Mouse (Mus musculus) liver, embryonic 14.5 days (tissue): Measurements from ENCODE around the gene Myt1l. TPM values are rescaled to one million over a fixed set of nuclear protein-coding genes. Genes with fewer than 3 reads are reported as not detected.

Experiments
- ATAC-seq: fragments of 200-750 bp; cut with Nextera tagmentation; 2 replicates; pipeline ENCODE4 v1.8.0; 2017; ENCODE audit warnings: moderate number of reproducible peaks, mild to moderate bottlenecking, moderate library complexity; ENCODE audit not compliant: insufficient read depth
- DNase-seq, 3 experiments: peaks; one replicate each; pipeline ENCODE4 v3.0.0-alpha.2; 2012 to 2013; ENCODE audit warnings: low read depth in 3 of 3, low spot score in 3 of 3
- H3K27ac ChIP-seq: fragments of 300-500 bp; sonication (generic); 2 replicates; pipeline ENCODE4 v1.5.1; 2014; ENCODE audit warnings: moderate library complexity, mild to moderate bottlenecking, control low read depth, inconsistent platforms
- H3K27me3 ChIP-seq: fragments of 300-500 bp; sonication (generic); 2 replicates; pipeline ENCODE4 v1.6.1; 2014; ENCODE audit warnings: mild to moderate bottlenecking, low read length, moderate library complexity; ENCODE audit not compliant: control insufficient read depth, insufficient read depth
- H3K36me3 ChIP-seq: fragments of 300-500 bp; sonication (generic); replicated peaks from 2 replicates; pipeline ENCODE4 v1.6.1; 2014; ENCODE audit warnings: low read depth; ENCODE audit not compliant: control insufficient read depth, insufficient read depth
- H3K4me1 ChIP-seq, 2 experiments: fragments of 200-500 bp in 1 of 2; fragments of 300-500 bp in 1 of 2; sonication (generic) in 1 of 2; replicated peaks; 2 replicates each; pipeline ENCODE4 v1.6.1; 2012 to 2014; ENCODE audit warnings: antibody characterized with exemption in 1 of 2, inconsistent platforms in 1 of 2, low read length in 1 of 2; ENCODE audit not compliant: control insufficient read depth in 2 of 2, insufficient read depth in 2 of 2
- H3K4me2 ChIP-seq: fragments of 300-500 bp; sonication (generic); 2 replicates; pipeline ENCODE4 v1.6.1; 2014; ENCODE audit warnings: low read depth, mild to moderate bottlenecking, control low read depth, moderate library complexity
- H3K4me3 ChIP-seq, 2 experiments: fragments of 200-500 bp in 1 of 2; fragments of 300-500 bp in 1 of 2; sonication (generic) in 1 of 2; 2 replicates each; pipeline ENCODE4 v1.5.1; 2012 to 2014; ENCODE audit warnings: low read depth in 2 of 2, low read length in 2 of 2, mild to moderate bottlenecking in 2 of 2, control low read depth in 1 of 2, inconsistent platforms in 1 of 2, moderate library complexity in 1 of 2; ENCODE audit not compliant: insufficient read depth in 1 of 2
- H3K9ac ChIP-seq: fragments of 300-500 bp; sonication (generic); replicated peaks from 2 replicates; pipeline ENCODE4 v1.6.1; 2014; ENCODE audit warnings: mild to moderate bottlenecking, control low read depth, moderate library complexity
- H3K9me3 ChIP-seq: fragments of 300-500 bp; sonication (generic); 2 replicates; pipeline ENCODE4 v1.6.1; 2016; ENCODE audit warnings: low read length, mixed read lengths; ENCODE audit not compliant: control insufficient read depth
- CTCF ChIP-seq: IDR thresholded peaks from 2 replicates; pipeline ENCODE4 v1.5.1; 2016; ENCODE audit warnings: antibody characterized with exemption, low read depth, control low read depth
- EP300 ChIP-seq: IDR thresholded peaks from 2 replicates; pipeline ENCODE4 v1.6.1; 2016; ENCODE audit warnings: antibody characterized with exemption, low read depth
- WGBS: fragments of 180-500 bp; shearing (Covaris S2); extraction: QIAGEN DNeasy Blood & Tissue Kit; methylation state at CpG from one replicate; pipeline ENCODE4 v1.1.7; 2014; ENCODE audit not compliant: insufficient replicate concordance; 5-methylcytosine and 5-hydroxymethylcytosine counted together
- polyA plus RNA-seq, 2 experiments: library from polyadenylated mRNA; depleted of rRNA in 1 of 2; stranded (reverse) in 1 of 2; unstranded in 1 of 2; fragments of >200 nt; fragmentation: Nextera tagmentation in 1 of 2; extraction: Ambion mirVana in 1 of 2; gene quantifications; 2 replicates each; pipeline versions ENCODE4 v1.2.1 to v1.2.3; 2012 to 2014

Gene Myt1l
- polyA plus RNA-seq, 2 experiments, result not detected

GRCm38 (mm10) chr12:29971795-29972464 lies 443.7 kb downstream of the Myt1l start:
- DNase-seq, result no peak
- H3K36me3 ChIP-seq, result no peaks in the 10 kb centered on the region
- no peak overlapping the region for H3K27ac ChIP-seq
- no peaks in the 10 kb centered on the region for H3K9me3 ChIP-seq
- 57% methylated on average over 7 of the region's 7 CpGs for WGBS
- no peaks in the 10 kb centered on the region for H3K27me3 ChIP-seq
- TF ChIP-seq EP300 (no peak), CTCF (no peak)
- no peak for ATAC-seq
- H3K4me2 ChIP-seq, result no peak overlapping the region
- H3K9ac ChIP-seq, result no peak overlapping the region
- H3K4me3 ChIP-seq, result no peak overlapping the region
- H3K4me1 ChIP-seq, result no peaks in the 10 kb centered on the region

- no peak overlapping the region for H3K27ac ChIP-seq
- ATAC-seq, result no peak
These were observed 444.3 kb downstream of the Myt1l start for GRCm38 (mm10) chr12:29972533-29972932.

More at GRCm38 (mm10) chr12:29972533-29972932, 444.3 kb downstream of the Myt1l start:
- Histone ChIP-seq H3K4me3 (no peak overlapping the region), H3K4me1 (no peaks in the 10 kb centered on the region), H3K36me3 (no peaks in the 10 kb centered on the region), H3K4me2 (no peak overlapping the region), H3K9ac (no peak overlapping the region), H3K27me3 (no peaks in the 10 kb centered on the region), H3K9me3 (no peaks in the 10 kb centered on the region)
- WGBS, result 66% methylated on average over 6 of the region's 6 CpGs
- no peak for DNase-seq
- TF ChIP-seq EP300 (no peak), CTCF (no peak)
